Mouse (Mus musculus) 3134 (cell line): ENCODE measurements around the gene Rab14.

Experiments
- DNase-seq: peaks from one replicate; pipeline ENCODE4 v3.0.0-alpha.2; 2011; ENCODE audit warnings: low spot score; ENCODE audit not compliant: insufficient read length; ENCODE audit errors: extremely low read depth

Gene Rab14

GRCm38 (mm10) chr2:35158358-35158757 is 42.6 kb downstream of the Rab14 start:
- DNase-seq, result no peak

- no peak for DNase-seq
Measured at GRCm38 (mm10) chr2:35157836-35158235, 43.1 kb downstream of the Rab14 start.

GRCm38 (mm10) chr2:35156985-35157384 is 43.9 kb downstream of the Rab14 start:
- no peak for DNase-seq

GRCm38 (mm10) chr2:35153844-35154554 is 46.9 kb downstream of the Rab14 start:
- DNase-seq, result no peak

- no peak for DNase-seq
Measured at GRCm38 (mm10) chr2:35153179-35153578, 47.7 kb downstream of the Rab14 start.

GRCm38 (mm10) chr2:35151303-35151882 is 49.5 kb downstream of the Rab14 start:
- DNase-seq, result no peak

- no peak for DNase-seq
Measured at GRCm38 (mm10) chr2:35148806-35149205, 52.1 kb downstream of the Rab14 start.

GRCm38 (mm10) chr2:35141673-35142072 is 59.2 kb downstream of the Rab14 start:
- no peak for DNase-seq

GRCm38 (mm10) chr2:35138576-35138975 is 62.3 kb downstream of the Rab14 start:
- DNase-seq, result no peak

DNA sequence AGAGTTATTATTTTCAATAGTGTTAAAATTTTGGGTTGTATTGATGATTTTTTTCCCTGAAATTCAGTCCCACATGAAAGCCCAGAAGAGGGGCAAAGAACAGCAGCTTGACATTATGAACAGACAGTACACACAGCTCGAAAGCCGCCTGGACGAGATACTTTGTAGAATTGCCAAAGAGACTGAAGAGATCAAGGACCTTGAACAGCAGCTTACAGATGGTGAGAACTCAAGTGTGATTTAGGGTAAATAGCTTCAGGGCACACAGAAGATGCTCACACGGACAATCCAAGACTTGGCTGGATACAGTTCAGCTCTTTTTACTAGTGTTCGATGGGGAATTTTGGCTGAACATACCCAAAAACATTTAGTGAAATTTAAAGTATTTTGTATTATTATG is 67.0 kb downstream of the Rab14 start:
- DNase-seq, result no peak

DNA sequence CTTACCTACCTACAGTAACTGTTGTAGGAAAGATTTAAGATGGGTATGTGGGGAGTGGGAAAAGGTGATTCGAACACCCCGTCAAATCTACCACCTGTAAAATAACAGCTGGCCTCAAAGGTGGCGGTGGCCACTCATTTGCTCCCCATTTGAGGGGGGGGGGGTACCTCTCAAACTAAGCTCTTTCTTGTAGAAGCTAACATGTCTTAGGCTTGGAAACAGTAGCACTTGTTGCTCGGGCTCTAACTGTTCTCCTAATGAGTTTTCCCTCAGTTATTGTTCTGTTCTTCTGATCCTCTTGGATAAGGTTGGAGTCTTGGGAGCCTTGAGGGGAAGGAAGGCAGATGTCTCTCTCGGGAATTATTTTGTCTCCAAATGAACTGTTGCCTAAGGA is 68.3 kb downstream of the Rab14 start:
- DNase-seq, result peak; percentile 16

GRCm38 (mm10) chr2:35131991-35132661 is 68.8 kb downstream of the Rab14 start:
- DNase-seq, result peak; percentile 84

- DNase-seq, result no peak
Measured at GRCm38 (mm10) chr2:35131491-35131890, 69.4 kb downstream of the Rab14 start.
